Mouse (Mus musculus) lung, adult 2 months (tissue): ENCODE data around the gene Stk26.

ENCODE experiments used
- CTCF ChIP-seq: fragments of 200-500 bp; IDR thresholded peaks from 2 replicates; pipeline ENCODE4 v1.5.1; 2011; ENCODE audit warnings: mild to moderate bottlenecking, low read length, control low read depth; ENCODE audit not compliant: insufficient read depth
- POLR2A ChIP-seq: fragments of 200-500 bp; IDR thresholded peaks from 2 replicates; pipeline ENCODE4 v1.6.1; 2011; ENCODE audit warnings: low read depth, mild to moderate bottlenecking, control low read depth, low read length, borderline replicate concordance; ENCODE audit errors: extremely low read depth

DNA sequence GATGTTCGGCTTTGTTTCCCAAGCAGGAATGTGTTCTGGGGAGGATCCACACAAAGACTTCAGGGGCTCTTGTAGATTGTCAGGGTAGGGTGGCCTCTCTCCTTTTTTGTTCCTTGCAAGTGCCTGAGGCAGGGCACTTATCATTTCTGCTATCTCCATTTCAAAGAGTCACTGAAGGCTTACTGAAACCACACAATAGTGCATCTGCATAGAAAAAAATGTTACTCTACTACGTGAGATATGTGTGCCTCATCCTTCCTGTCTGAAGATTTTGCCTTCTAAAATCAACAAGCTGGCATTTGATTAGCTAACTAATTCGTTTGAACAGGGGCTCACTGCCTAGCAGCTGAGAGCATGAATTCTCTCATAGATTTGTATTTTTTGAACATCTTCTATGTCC is 89.5 kb downstream of the Stk26 start:
- no peak for TF ChIP-seq CTCF
- no peak for TF ChIP-seq POLR2A
